In the genomic region with DNA sequence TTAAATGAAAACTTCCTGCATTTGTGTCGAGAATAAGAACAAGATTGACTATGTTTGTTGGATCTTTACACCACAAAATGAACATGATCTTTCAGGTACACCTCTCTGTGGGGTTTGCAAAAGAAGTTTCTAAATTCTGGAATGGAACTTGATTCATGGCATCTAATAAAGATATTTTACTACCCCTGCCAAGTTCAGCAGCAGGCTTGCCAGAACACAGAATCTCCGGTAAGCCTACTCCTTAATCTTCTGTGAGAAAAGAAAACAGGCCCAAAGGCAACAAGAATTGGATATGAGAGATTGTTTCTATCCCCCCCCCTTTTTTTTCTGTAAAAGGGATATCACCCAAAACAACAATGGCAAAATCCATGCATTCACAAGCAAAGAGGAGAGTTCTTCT, we compare ENCODE assay signal across 20 mouse cellular contexts. TPM values are rescaled to one million over a fixed set of nuclear protein-coding genes. Genes with fewer than 3 reads are reported as not detected.
DNase-seq lines count a peak whose midpoint lies in the region; ATAC-seq and TF ChIP-seq lines count a peak whose summit lies in the region.
"Had no signal": no experiment of that assay in that cellular context is flagged by ENCODE, and none has a peak within 500 bp of the region (broad histone marks: within the 10 kb centered on the region; RNA-seq: fewer than 3 reads in every experiment).

No protein-coding gene starts in this region.

- no peak overlapping the region for H3K4me2 ChIP-seq in kidney, embryonic 15.5 days
- H3K4me2 ChIP-seq: forebrain, embryonic 12.5 days; heart, embryonic 12.5 days; hindbrain, embryonic 12.5 days; liver, embryonic 15.5 days; lung, embryonic 15.5 days; neural tube, embryonic 15.5 days had no signal

- 44% methylated on average over 2 of the region's 2 CpGs for WGBS in cerebellum, adult 2 months
- WGBS in kidney, embryonic 15.5 days = 25% methylated on average over 2 of the region's 2 CpGs

- no peaks in the 10 kb centered on the region for H3K9me3 ChIP-seq in kidney, embryonic 15.5 days (replicated peaks)
- H3K9me3 ChIP-seq: forebrain, embryonic 12.5 days; heart, embryonic 12.5 days; hindbrain, embryonic 12.5 days; liver, embryonic 15.5 days; lung, embryonic 15.5 days; midbrain, embryonic 10.5 days; neural tube, embryonic 15.5 days had no signal

- no peaks in the 10 kb centered on the region for H3K4me1 ChIP-seq in cerebellum, adult 2 months (ENCODE audit: control insufficient read depth, insufficient read depth, low read length)
- peaks cover 10% of the 10 kb centered on the region for H3K4me1 ChIP-seq in kidney, embryonic 15.5 days
- H3K4me1 ChIP-seq: forebrain, embryonic 12.5 days; hindbrain, embryonic 12.5 days; liver, embryonic 15.5 days; lung, embryonic 15.5 days; midbrain, embryonic 10.5 days; neural tube, embryonic 15.5 days had no signal

- H3K9ac ChIP-seq in kidney, embryonic 15.5 days = no peak overlapping the region
- H3K9ac ChIP-seq: forebrain, embryonic 12.5 days; heart, embryonic 12.5 days; hindbrain, embryonic 12.5 days; liver, embryonic 15.5 days; lung, embryonic 15.5 days; neural tube, embryonic 15.5 days had no signal

- no peak overlapping the region for H3K27ac ChIP-seq in cerebellum, adult 2 months (ENCODE audit: insufficient read depth, low read length)
- no peak overlapping the region for H3K27ac ChIP-seq in kidney, embryonic 15.5 days
- H3K27ac ChIP-seq: forebrain, embryonic 12.5 days; hindbrain, embryonic 12.5 days; left cerebral cortex, adult 2 months; liver, embryonic 15.5 days; lung, embryonic 15.5 days; midbrain, embryonic 10.5 days; neural tube, embryonic 15.5 days had no signal

- no peak overlapping the region for H3K4me3 ChIP-seq in cerebellum, adult 2 months (replicated peaks; ENCODE audit: insufficient read depth, low read depth, low read length)
- H3K4me3 ChIP-seq in kidney, embryonic 15.5 days (replicated peaks) = no peak overlapping the region
- H3K4me3 ChIP-seq: forebrain, embryonic 12.5 days; heart, embryonic 12.5 days; hindbrain, embryonic 12.5 days; left cerebral cortex, adult 2 months; liver, embryonic 15.5 days; lung, embryonic 15.5 days; midbrain, embryonic 10.5 days; neural tube, embryonic 15.5 days had no signal

- no peak for TF ChIP-seq POLR2A in cerebellum, adult 2 months (IDR thresholded peaks at IDR 0.05; ENCODE audit: borderline replicate concordance, insufficient read depth, low read length)

- ATAC-seq in kidney, embryonic 15.5 days (replicated peaks; ENCODE audit: low FRiP score) = peak; percentile 83
- ATAC-seq: Patski had no signal

- no peaks in the 10 kb centered on the region for H3K36me3 ChIP-seq in kidney, embryonic 15.5 days
- H3K36me3 ChIP-seq: forebrain, embryonic 12.5 days; heart, embryonic 12.5 days; hindbrain, embryonic 12.5 days; liver, embryonic 15.5 days; lung, embryonic 15.5 days; midbrain, embryonic 10.5 days; neural tube, embryonic 15.5 days had no signal

- no peaks in the 10 kb centered on the region for H3K27me3 ChIP-seq in cerebellum, adult 2 months (ENCODE audit: control insufficient read depth, insufficient read depth, low read length)
- H3K27me3 ChIP-seq in kidney, embryonic 15.5 days = no peaks in the 10 kb centered on the region
- H3K27me3 ChIP-seq: forebrain, embryonic 12.5 days; heart, embryonic 12.5 days; hindbrain, embryonic 12.5 days; liver, embryonic 15.5 days; lung, embryonic 15.5 days; neural tube, embryonic 15.5 days; Patski had no signal

- peak; percentile 1 to 3 for DNase-seq in cerebellum, postnatal 10 days
- DNase-seq in cerebellum, adult 2 months = no peak
- DNase-seq in kidney, postnatal 36 days = no peak
- peak; percentile 5 for DNase-seq in testis, postnatal 14 days (ENCODE audit: low spot score)
- DNase-seq in testis, postnatal 10 days (ENCODE audit: low spot score) = no peak
- no peak for DNase-seq in frontal cortex, postnatal 25 days (ENCODE audit: low spot score in 2 of 2)
- DNase-seq: adrenal gland, adult 2 months; cerebellum, adult 9-10 months; liver; right cerebral cortex, postnatal 4 days had no signal

- no peak for TF ChIP-seq CTCF in cerebellum, adult 2 months (IDR thresholded peaks at IDR 0.05; ENCODE audit: borderline replicate concordance, insufficient read depth, low read depth, low read length)

RNA-seq across cellular contexts. Expression of a gene that starts 49.6 kb away (rescaled TPM):
- 7.9 and 9.3 TPM in 2 replicates for polyA plus RNA-seq in cerebellum, adult 2 months (2012; rRNA removed)
- polyA plus RNA-seq in kidney, embryonic 15.5 days (2015; fragmentation: Nextera tagmentation; extraction: Ambion mirVana) = 21.2 and 24.1 TPM in 2 replicates

Comparison
In these comparisons a context has a peak if more than half of its experiments do, and no peak if none do; other contexts are left out.
1. DNase-seq: peak in cerebellum, postnatal 10 days (2 of 2) and testis, postnatal 14 days (single experiment); none in cerebellum, adult 2 months (0 of 2), kidney, postnatal 36 days (0 of 2), testis, postnatal 10 days (single experiment) and frontal cortex, postnatal 25 days (0 of 2).